Mouse (Mus musculus) testis, postnatal 14 days (tissue): ENCODE results near the gene Tmem52b.

Experiments used
- DNase-seq: peaks from one replicate; pipeline ENCODE4 v3.0.0; 2021; ENCODE audit warnings: low spot score

The Tmem52b gene

DNA sequence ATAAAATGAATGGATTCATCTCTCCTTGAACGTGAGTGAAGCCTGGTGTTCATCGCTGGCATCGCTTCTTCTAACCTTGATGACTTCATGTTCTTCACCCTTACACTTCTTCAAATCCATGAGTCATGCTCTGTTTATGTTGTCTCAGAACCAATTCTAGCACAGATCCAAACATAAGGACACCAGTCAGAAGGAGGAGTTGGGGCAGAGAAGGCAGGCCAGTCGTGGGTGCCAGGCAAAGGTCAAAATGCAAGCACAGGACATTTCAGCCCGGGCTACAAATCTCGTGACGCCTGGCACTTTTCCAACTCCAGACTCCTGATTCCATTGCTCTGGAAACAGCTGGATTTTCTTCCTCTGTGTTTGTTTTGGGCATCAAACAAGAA lies 20.2 kb downstream of the Tmem52b start:
- peak; percentile 54 for DNase-seq

GRCm38 (mm10) chr6:129532942-129533860 lies 20.8 kb downstream of the Tmem52b start, which contains the start of gene Gabarapl1:
Gene Gabarapl1, plus strand, starts transcription at chr6:129533160.
- DNase-seq: peak; percentile 60

GRCm38 (mm10) chr6:129534057-129534456 lies 21.7 kb downstream of the Tmem52b start:
- DNase-seq: no peak

- no peak for DNase-seq
Observed at GRCm38 (mm10) chr6:129534627-129535190, 22.4 kb downstream of the Tmem52b start.

DNA sequence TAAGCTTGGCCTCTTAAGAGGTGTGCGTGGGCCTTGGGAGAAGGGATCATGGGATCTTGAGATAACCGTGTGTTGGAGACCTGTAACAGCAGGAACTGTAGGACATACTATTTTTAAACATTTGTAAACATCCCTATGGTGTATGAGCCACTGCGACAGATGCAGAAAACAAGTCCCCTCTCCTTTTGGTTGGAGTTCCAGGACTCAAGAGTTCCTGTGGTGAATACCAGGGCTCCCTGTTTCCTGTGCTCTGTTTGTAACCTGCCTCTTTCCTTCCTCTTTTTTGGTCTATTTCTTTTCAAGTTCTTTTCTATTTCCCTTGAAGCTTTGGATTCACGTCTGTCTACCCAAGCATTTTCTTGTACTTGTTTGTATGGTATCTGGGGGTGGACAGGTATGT lies 23.4 kb downstream of the Tmem52b start:
- no peak for DNase-seq

DNA sequence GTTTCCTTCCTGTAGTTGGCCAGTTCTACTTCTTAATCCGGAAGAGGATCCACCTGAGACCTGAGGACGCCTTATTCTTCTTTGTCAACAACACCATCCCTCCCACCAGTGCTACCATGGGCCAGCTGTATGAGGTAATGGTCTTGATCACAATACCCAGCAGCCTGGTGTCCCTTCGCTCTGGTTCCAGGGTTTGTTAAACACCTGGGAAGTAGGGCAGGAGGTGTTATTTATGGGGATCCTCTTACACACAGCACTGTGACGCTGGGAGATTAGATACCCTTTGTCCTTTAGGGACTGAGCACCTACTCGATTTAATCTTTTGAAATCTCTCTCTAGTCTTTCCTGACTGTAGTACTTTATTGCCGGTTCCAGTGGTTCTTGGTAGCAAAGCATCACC lies 26.2 kb downstream of the Tmem52b start:
- no peak for DNase-seq

- DNase-seq: no peak
Observed at GRCm38 (mm10) chr6:129541931-129542330, 29.6 kb downstream of the Tmem52b start.

- DNase-seq: no peak
Observed at GRCm38 (mm10) chr6:129542540-129542939, 30.2 kb downstream of the Tmem52b start.

DNA sequence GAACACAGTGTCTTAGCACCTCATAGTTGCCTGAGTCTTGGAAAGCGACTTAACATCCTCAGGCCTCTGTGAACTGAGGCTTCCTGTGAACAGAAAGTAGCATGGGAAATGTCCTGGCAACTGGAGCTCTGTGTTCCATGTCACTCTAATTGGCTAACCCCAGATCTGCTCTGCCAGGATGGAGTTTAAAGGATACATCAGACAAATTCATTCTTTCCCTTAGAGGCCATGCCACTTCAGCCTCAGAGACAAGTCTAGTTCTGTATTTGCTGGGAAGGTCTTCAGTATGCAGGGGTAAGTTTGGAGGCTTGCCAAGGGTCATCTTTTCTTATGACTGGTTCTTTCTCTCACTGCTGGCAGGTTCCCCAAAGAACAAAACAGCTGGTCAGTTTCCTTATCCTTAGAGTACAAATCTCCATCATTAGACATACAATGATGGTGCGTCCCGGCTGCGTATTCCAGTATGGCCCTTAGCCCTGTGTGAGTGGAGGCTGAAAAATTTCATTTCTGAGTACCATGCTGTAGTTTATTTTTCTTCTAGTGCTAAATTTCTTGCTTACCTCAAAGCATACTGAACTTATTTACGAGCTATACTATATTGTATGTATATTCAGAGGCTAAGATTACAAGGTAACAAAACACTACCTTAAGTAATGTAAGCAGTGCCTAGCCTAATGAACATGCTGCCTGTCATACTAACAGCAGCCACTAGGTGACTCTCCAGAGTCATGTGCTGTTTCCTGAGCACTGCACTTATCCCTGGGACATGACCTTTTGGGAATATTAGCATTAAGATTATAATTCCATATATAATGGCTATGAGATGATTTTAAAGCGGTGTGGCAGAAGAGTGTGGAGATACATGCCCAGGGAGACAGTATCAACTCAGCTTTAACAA lies 31.6 kb downstream of the Tmem52b start:
- DNase-seq: peak; percentile 23

GRCm38 (mm10) chr6:129547277-129547676 lies 34.9 kb downstream of the Tmem52b start:
- no peak for DNase-seq

DNA sequence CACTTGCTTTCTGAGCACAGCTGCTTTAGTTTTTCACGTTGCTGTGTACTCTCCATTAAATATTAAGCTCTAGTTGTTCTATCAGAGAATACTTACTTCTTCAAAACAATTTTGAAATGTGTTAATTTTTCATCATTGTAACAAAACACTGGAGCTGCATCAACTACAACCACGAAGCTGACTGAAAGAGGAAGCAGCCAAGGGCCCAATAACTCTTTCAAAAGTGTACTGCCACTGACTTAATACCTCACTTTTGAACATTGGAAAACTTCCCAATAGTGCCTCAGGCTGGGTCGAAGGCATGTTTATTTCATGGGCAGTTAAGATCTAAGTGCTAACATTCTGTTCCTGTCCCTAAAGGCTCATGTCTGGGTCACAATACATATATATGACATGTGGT lies 35.7 kb downstream of the Tmem52b start:
- DNase-seq: no peak

DNA sequence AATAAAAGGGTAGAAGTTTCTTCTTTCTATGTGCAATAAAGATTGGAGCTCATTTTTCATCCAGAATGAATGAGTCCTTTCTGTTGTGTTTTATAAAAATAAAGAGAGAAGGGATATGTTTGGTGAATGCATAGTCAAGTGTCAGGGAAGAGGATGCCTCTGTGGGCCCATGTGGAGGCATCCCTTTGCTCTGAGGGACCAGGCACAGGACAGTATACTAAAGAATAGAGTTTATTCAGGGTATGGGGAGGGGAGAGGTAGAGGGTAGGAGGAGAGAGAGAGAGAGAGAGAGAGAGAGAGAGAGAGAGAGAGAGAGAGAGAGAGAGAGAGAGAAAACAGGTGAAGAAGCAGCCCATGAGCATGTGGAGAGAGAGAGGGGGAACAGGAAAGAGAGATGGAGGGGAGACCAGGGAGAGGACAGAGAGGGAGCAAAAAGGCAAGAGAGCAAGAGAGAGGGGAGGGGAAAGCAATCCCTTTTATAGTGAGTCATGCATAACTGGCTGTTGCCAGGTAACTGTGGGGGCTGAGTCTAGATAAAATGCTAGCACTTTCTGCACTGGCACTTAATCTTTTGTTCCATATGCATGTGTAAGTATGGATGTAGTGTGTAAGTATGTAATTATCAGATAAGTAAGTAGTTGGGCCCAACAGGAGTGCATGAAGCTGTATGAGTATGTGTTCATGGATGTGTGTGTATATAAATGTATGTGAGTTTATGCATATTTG lies 45.1 kb downstream of the Tmem52b start:
- no peak for DNase-seq

DNA sequence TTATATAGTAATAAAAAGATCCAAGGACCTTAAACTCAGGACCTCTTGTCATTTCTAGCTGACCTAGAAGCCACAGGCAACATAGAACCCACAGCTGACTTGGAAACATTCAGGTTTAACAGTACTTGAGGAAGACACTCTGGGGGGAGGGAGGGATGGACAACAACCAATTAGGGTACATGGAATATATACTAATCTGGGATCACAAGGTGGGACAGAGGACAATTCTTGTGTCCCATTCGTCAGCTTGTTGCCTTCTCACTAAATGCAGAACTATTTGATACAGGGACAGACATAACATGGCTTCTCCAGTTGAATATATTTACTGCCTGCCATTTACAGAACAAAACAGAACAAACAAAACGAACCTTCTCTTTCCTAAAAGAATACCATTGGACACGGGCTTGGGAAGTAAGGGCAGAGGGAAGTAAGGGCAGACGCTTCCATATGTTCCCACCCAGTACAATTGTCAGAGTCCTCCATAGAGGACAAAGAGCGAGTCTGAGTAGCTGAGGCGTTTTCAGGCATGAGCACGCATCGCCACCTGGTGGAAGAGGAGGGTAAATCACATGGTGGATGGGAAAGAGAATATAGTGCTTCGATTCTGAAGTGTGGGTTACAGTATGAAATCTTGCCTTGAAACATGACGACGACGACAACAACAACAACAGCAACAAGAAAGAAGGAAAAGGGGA lies 46.7 kb downstream of the Tmem52b start:
- DNase-seq: peak; percentile 38

DNA sequence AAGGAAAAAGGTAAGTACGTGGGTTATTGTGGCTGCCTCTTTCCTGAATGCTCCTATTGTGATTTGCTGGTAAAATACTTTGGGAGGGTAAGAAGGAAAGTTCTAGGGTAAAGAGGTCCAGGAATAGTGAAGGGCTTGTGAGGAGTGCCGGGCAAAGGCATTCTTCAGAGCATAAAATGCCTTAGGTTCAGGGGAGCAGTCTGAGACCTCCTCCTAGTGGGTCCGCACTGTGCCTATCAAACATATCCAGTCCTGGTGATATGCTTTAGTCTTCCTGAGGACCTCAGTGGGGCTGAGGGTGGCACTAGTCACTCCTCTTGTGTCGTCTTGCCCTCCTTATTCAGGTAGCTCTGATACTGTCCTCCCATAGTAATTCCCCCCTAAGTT lies 47.3 kb downstream of the Tmem52b start:
- DNase-seq: no peak

DNA sequence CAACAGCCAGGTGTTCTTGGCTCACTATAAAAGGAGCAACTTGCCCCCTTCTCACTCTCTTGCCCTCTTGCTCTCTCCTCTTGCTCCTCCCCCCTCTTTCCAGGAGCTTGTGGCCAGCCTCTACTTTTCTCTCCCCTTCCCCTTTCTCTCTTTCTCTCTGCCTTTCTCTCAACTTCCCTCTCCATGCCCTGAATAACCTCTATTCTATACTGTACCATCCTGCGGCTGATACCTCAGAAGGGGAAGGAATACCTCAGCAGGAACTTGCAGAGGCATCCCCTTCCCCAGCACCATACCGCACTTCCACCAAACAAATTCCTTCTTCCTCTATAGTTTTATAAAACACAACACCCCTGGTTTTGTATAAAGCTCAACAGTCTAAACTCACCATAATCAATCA lies 52.9 kb downstream of the Tmem52b start:
- no peak for DNase-seq
